Mouse (Mus musculus): ENCODE results near the gene Cpeb1. TPM values are rescaled to one million over a fixed set of nuclear protein-coding genes. Genes with fewer than 3 reads are reported as not detected.

The Cpeb1 gene
- polyA plus RNA-seq, 1 experiment from 2014 or later: 2.9 TPM

DNA sequence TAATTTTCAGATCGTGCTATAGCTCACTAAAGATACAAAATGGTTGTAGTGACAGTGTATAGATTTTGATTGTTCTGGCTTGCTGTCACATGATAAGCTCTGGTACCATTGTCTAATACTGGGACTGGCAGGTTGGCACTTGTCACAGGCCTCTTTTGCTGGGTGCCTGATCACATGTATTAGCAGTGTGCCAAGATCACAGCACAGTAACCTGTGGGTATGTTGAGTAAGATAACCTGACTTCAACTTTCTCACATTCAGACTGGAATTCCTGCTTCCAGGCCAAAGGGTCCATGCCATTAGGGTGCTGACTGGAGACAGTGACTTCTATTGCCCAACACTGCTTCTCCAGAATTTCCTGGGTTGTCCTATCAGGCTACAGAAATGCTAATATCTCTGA, 144.1 kb downstream of the Cpeb1 start:
- 81% methylated on average over 1 of the region's 1 CpGs for WGBS (ENCODE audit: insufficient replicate concordance)
- Histone ChIP-seq H3K36me3 (ENCODE audit: control insufficient read depth, insufficient read depth, low read length) (no peaks in the 10 kb centered on the region), H3K4me2 (no peak overlapping the region), H3K4me3 (ENCODE audit: low read depth, low read length) (no peak overlapping the region), H3K9me3 (replicated peaks; ENCODE audit: control insufficient read depth, low read length) (no peaks in the 10 kb centered on the region), H3K27ac (ENCODE audit: low read depth, low read length) (no peak overlapping the region), H3K9ac (ENCODE audit: low read depth, low read length) (no peak overlapping the region), H3K4me1 (ENCODE audit: control insufficient read depth, insufficient read depth, low read length) (0 out of 2 replicates have a peak, but pooled peaks cover 3% of the 10 kb centered on the region), H3K27me3 (ENCODE audit: control insufficient read depth, insufficient read depth, low read length) (no peaks in the 10 kb centered on the region)
- ATAC-seq (replicated peaks; ENCODE audit: insufficient number of reproducible peaks, low FRiP score, low TSS enrichment): no peak

- WGBS (ENCODE audit: insufficient replicate concordance): 64% methylated on average over 6 of the region's 6 CpGs
- 0 out of 2 replicates have a peak, but pooled peaks cover 3% of the 10 kb centered on the region for H3K4me1 ChIP-seq (ENCODE audit: control insufficient read depth, insufficient read depth, low read length)
- no peaks in the 10 kb centered on the region for H3K36me3 ChIP-seq (ENCODE audit: control insufficient read depth, insufficient read depth, low read length)
- H3K27ac ChIP-seq (ENCODE audit: low read depth, low read length): no peak overlapping the region
- H3K4me3 ChIP-seq (ENCODE audit: low read depth, low read length): no peak overlapping the region
- no peak for ATAC-seq (replicated peaks; ENCODE audit: insufficient number of reproducible peaks, low FRiP score, low TSS enrichment)
- no peaks in the 10 kb centered on the region for H3K9me3 ChIP-seq (replicated peaks; ENCODE audit: control insufficient read depth, low read length)
- no peak overlapping the region for H3K4me2 ChIP-seq
- no peak overlapping the region for H3K9ac ChIP-seq (ENCODE audit: low read depth, low read length)
- no peaks in the 10 kb centered on the region for H3K27me3 ChIP-seq (ENCODE audit: control insufficient read depth, insufficient read depth, low read length)
Measured at GRCm38 (mm10) chr7:81309247-81309646, 146.0 kb downstream of the Cpeb1 start.

GRCm38 (mm10) chr7:81307735-81308134, 147.5 kb downstream of the Cpeb1 start:
- H3K9ac ChIP-seq (ENCODE audit: low read depth, low read length): no peak overlapping the region
- H3K9me3 ChIP-seq (replicated peaks; ENCODE audit: control insufficient read depth, low read length): no peaks in the 10 kb centered on the region
- H3K4me2 ChIP-seq: no peak overlapping the region
- H3K27ac ChIP-seq (ENCODE audit: low read depth, low read length): no peak overlapping the region
- no peak overlapping the region for H3K4me3 ChIP-seq (ENCODE audit: low read depth, low read length)
- no peaks in the 10 kb centered on the region for H3K27me3 ChIP-seq (ENCODE audit: control insufficient read depth, insufficient read depth, low read length)
- no peaks in the 10 kb centered on the region for H3K36me3 ChIP-seq (ENCODE audit: control insufficient read depth, insufficient read depth, low read length)
- 0 out of 2 replicates have a peak, but pooled peaks cover under 1% of the 10 kb centered on the region for H3K4me1 ChIP-seq (ENCODE audit: control insufficient read depth, insufficient read depth, low read length)
- ATAC-seq (replicated peaks; ENCODE audit: insufficient number of reproducible peaks, low FRiP score, low TSS enrichment): no peak
- 78% methylated on average over 8 of the region's 8 CpGs for WGBS (ENCODE audit: insufficient replicate concordance)

DNA sequence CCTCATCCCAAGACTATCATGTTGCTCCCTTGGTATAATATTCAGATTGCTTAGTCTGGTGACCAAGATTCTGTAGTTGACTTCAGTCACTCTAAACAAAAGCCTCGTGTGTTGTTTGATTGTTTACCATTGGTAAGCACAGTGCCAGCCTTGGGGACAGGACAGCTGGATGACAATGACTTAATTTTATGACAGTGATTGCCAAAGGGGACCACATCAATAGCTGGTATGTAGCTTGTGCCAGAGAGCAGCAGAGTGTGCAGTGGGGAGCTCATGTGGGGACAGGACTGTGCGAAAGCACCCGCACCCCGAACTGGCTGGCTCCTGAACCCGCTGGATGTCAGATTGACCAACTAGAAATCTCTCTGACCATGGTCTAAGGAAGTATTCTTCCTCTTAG, 150.6 kb downstream of the Cpeb1 start:
- no peak for ATAC-seq (replicated peaks; ENCODE audit: insufficient number of reproducible peaks, low FRiP score, low TSS enrichment)
- Histone ChIP-seq H3K27me3 (ENCODE audit: control insufficient read depth, insufficient read depth, low read length) (no peaks in the 10 kb centered on the region), H3K9me3 (replicated peaks; ENCODE audit: control insufficient read depth, low read length) (no peaks in the 10 kb centered on the region), H3K4me2 (no peak overlapping the region), H3K9ac (ENCODE audit: low read depth, low read length) (no peak overlapping the region), H3K4me3 (ENCODE audit: low read depth, low read length) (no peak overlapping the region), H3K4me1 (ENCODE audit: control insufficient read depth, insufficient read depth, low read length) (no peaks in the 10 kb centered on the region), H3K36me3 (ENCODE audit: control insufficient read depth, insufficient read depth, low read length) (no peaks in the 10 kb centered on the region), H3K27ac (ENCODE audit: low read depth, low read length) (no peak overlapping the region)
- 89% methylated on average over 5 of the region's 5 CpGs for WGBS (ENCODE audit: insufficient replicate concordance)

- H3K27me3 ChIP-seq (ENCODE audit: control insufficient read depth, insufficient read depth, low read length): no peaks in the 10 kb centered on the region
- no peaks in the 10 kb centered on the region for H3K36me3 ChIP-seq (ENCODE audit: control insufficient read depth, insufficient read depth, low read length)
- no peak overlapping the region for H3K4me2 ChIP-seq
- no peak overlapping the region for H3K4me3 ChIP-seq (ENCODE audit: low read depth, low read length)
- H3K27ac ChIP-seq (ENCODE audit: low read depth, low read length): no peak overlapping the region
- ATAC-seq (replicated peaks; ENCODE audit: insufficient number of reproducible peaks, low FRiP score, low TSS enrichment): no peak
- no peak overlapping the region for H3K9ac ChIP-seq (ENCODE audit: low read depth, low read length)
- no peaks in the 10 kb centered on the region for H3K4me1 ChIP-seq (ENCODE audit: control insufficient read depth, insufficient read depth, low read length)
- H3K9me3 ChIP-seq (replicated peaks; ENCODE audit: control insufficient read depth, low read length): no peaks in the 10 kb centered on the region
- 50% methylated on average over 5 of the region's 5 CpGs for WGBS (ENCODE audit: insufficient replicate concordance)
Measured at GRCm38 (mm10) chr7:81304100-81304499, 151.2 kb downstream of the Cpeb1 start.

DNA sequence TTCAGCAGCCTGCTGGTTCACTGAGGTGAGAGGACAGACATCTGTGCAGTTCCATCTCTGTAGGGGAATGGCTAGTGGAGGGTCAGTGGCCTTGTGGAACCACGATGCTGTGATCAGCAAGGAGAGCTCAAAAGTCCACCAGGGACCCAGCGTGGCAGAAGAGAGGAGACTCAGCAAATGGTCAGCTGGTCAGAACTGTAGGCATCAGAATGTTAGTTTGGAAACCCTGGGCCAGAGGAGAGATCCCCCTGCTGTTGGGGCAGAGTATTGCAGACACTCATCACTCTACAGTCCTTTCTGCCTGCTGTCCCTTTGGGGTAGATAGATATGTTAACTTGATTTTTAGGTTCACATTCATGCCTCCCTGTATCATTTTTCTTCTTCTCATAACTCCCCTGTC, 151.6 kb downstream of the Cpeb1 start:
- Histone ChIP-seq H3K36me3 (ENCODE audit: control insufficient read depth, insufficient read depth, low read length) (no peaks in the 10 kb centered on the region), H3K9me3 (replicated peaks; ENCODE audit: control insufficient read depth, low read length) (no peaks in the 10 kb centered on the region), H3K4me3 (ENCODE audit: low read depth, low read length) (no peak overlapping the region), H3K27ac (ENCODE audit: low read depth, low read length) (no peak overlapping the region), H3K4me2 (no peak overlapping the region), H3K27me3 (ENCODE audit: control insufficient read depth, insufficient read depth, low read length) (no peaks in the 10 kb centered on the region), H3K9ac (ENCODE audit: low read depth, low read length) (no peak overlapping the region), H3K4me1 (ENCODE audit: control insufficient read depth, insufficient read depth, low read length) (no peaks in the 10 kb centered on the region)
- WGBS (ENCODE audit: insufficient replicate concordance): 89% methylated on average over 2 of the region's 2 CpGs
- ATAC-seq (replicated peaks; ENCODE audit: insufficient number of reproducible peaks, low FRiP score, low TSS enrichment): no peak

- WGBS (ENCODE audit: insufficient replicate concordance): 71% methylated on average over 7 of the region's 7 CpGs
- ATAC-seq (replicated peaks; ENCODE audit: insufficient number of reproducible peaks, low FRiP score, low TSS enrichment): no peak
Measured at GRCm38 (mm10) chr7:81301323-81301722, 153.9 kb downstream of the Cpeb1 start.

DNA sequence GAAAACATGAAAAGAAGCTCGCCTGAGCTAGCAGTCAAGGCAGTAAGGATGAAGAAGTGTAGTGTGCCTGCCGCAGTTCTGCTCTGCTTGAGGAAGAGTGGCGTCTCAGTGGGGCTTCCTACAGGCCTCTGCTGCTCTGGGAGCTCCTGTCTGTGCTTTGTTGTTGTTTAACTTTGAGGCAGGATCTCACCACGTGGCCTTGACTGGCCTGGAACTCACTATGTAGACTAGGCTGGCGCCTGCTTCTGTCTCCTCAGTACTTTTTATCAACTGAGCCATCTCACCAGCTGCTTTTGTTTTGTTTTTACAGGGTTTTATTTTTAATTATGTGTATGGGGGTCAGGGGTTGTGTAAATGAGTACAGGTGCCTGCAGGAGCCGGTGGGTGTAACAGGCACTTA, 157.1 kb downstream of the Cpeb1 start:
- Histone ChIP-seq H3K4me3 (ENCODE audit: low read depth, low read length) (no peak overlapping the region), H3K27me3 (ENCODE audit: control insufficient read depth, insufficient read depth, low read length) (no peaks in the 10 kb centered on the region), H3K9me3 (replicated peaks; ENCODE audit: control insufficient read depth, low read length) (no peaks in the 10 kb centered on the region), H3K36me3 (ENCODE audit: control insufficient read depth, insufficient read depth, low read length) (no peaks in the 10 kb centered on the region), H3K9ac (ENCODE audit: low read depth, low read length) (no peak overlapping the region), H3K4me2 (no peak overlapping the region), H3K4me1 (ENCODE audit: control insufficient read depth, insufficient read depth, low read length) (no peaks in the 10 kb centered on the region), H3K27ac (ENCODE audit: low read depth, low read length) (no peak overlapping the region)
- WGBS (ENCODE audit: insufficient replicate concordance): 37% methylated on average over 6 of the region's 6 CpGs
- no peak for ATAC-seq (replicated peaks; ENCODE audit: insufficient number of reproducible peaks, low FRiP score, low TSS enrichment)

More at GRCm38 (mm10) chr7:81301323-81301722, 153.9 kb downstream of the Cpeb1 start:
- Histone ChIP-seq H3K36me3 (ENCODE audit: control insufficient read depth, insufficient read depth, low read length) (no peaks in the 10 kb centered on the region), H3K4me1 (ENCODE audit: control insufficient read depth, insufficient read depth, low read length) (no peaks in the 10 kb centered on the region), H3K27me3 (ENCODE audit: control insufficient read depth, insufficient read depth, low read length) (no peaks in the 10 kb centered on the region), H3K27ac (ENCODE audit: low read depth, low read length) (no peak overlapping the region), H3K9me3 (replicated peaks; ENCODE audit: control insufficient read depth, low read length) (no peaks in the 10 kb centered on the region), H3K4me3 (ENCODE audit: low read depth, low read length) (no peak overlapping the region), H3K9ac (ENCODE audit: low read depth, low read length) (no peak overlapping the region), H3K4me2 (no peak overlapping the region)
